Mouse (Mus musculus) neural tube, embryonic 15.5 days (tissue): ENCODE results near the gene Stard13. TPM values are rescaled to one million over a fixed set of nuclear protein-coding genes. Genes with fewer than 3 reads are reported as not detected.
A peak's percentile ranks its signal among the peaks of the same experiment; 100 is the strongest.

ENCODE experiments used
- ATAC-seq: fragments of 200-750 bp; cut with Nextera tagmentation; 2 replicates; pipeline ENCODE4 v1.8.0; 2017; ENCODE audit warnings: mild to moderate bottlenecking, moderate TSS enrichment, moderate library complexity; ENCODE audit not compliant: low FRiP score
- H3K27ac ChIP-seq: fragments of 300-500 bp; sonication (generic); replicated peaks from 2 replicates; pipeline ENCODE4 v1.5.1; 2015; ENCODE audit warnings: mild to moderate bottlenecking, inconsistent platforms
- H3K27me3 ChIP-seq: fragments of 300-500 bp; sonication (generic); replicated peaks from 2 replicates; pipeline ENCODE4 v1.6.1; 2015; ENCODE audit warnings: inconsistent platforms
- H3K36me3 ChIP-seq: fragments of 300-500 bp; sonication (generic); 2 replicates; pipeline ENCODE4 v1.6.1; 2015; ENCODE audit warnings: inconsistent platforms
- H3K4me1 ChIP-seq: fragments of 300-500 bp; sonication (generic); 2 replicates; pipeline ENCODE4 v1.6.1; 2015; ENCODE audit warnings: inconsistent platforms
- H3K4me2 ChIP-seq: fragments of 300-500 bp; sonication (generic); 2 replicates; pipeline ENCODE4 v1.6.1; 2015; ENCODE audit warnings: inconsistent platforms, mild to moderate bottlenecking, moderate library complexity
- H3K4me3 ChIP-seq: fragments of 300-500 bp; sonication (generic); replicated peaks from 2 replicates; pipeline ENCODE4 v1.5.1; 2015; ENCODE audit warnings: mild to moderate bottlenecking, inconsistent platforms
- H3K9ac ChIP-seq: fragments of 300-500 bp; sonication (generic); replicated peaks from 2 replicates; pipeline ENCODE4 v1.6.1; 2015; ENCODE audit warnings: mild to moderate bottlenecking, inconsistent platforms
- H3K9me3 ChIP-seq: fragments of 300-500 bp; sonication (generic); replicated peaks from 2 replicates; pipeline ENCODE4 v1.6.1; 2016; ENCODE audit warnings: inconsistent platforms
- WGBS: fragments of 180-500 bp; shearing (Covaris S2); methylation state at CpG from one replicate; pipeline ENCODE4 v1.1.7; 2015; ENCODE audit warnings: mixed read lengths; 5-methylcytosine and 5-hydroxymethylcytosine counted together
- polyA plus RNA-seq: library from polyadenylated mRNA; unstranded; fragments of >200 nt; fragmentation: Nextera tagmentation; extraction: Ambion mirVana; gene quantifications from 2 replicates; pipeline ENCODE4 v1.2.1, GENCODE M21; 2015

The Stard13 gene
- polyA plus RNA-seq: 5.9 and 6.0 TPM in 2 replicates

DNA sequence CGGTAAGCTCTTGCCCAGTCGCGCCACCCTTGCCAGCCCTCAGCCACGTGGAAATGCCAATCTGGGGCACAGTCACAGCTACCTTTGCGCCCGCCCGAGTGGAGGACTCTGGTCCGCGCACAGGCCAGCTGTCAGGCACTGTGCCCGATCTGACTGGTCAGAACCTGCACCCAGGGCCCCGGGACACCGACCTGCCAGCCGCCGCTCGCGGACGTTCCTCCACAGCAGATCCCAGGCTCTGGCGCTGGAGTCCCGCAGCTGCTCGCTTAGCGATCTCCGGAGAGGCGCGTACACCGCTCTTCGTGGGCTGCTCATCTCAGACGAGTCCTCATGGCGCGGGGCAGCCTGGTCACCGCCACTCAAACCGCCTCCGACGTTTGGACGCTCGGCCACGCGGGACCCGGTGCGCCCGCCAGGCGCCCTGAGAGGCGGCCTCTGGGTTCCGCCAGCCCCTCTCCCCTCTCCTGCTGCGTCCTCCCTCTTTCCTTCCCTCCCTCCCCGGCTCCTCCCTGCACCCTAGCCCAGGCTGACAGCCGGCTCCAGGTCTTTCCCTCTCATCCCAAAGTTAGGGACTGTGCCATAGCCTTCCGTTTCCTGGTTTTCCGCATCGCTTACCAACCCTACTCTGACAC, at the start of gene Stard13:
Gene Stard13 (minus strand): TSS at position 437 of the 632 bp plus-strand sequence.
- H3K27ac ChIP-seq: 0 out of 2 replicates have a peak within 1 kb of the TSS, but pooled peaks have one; percentile 33
- peak; percentile 70; the same call in 1 of the 2 replicates for ATAC-seq
- under 1% methylated on average over 47 of the region's 49 CpGs for WGBS

DNA sequence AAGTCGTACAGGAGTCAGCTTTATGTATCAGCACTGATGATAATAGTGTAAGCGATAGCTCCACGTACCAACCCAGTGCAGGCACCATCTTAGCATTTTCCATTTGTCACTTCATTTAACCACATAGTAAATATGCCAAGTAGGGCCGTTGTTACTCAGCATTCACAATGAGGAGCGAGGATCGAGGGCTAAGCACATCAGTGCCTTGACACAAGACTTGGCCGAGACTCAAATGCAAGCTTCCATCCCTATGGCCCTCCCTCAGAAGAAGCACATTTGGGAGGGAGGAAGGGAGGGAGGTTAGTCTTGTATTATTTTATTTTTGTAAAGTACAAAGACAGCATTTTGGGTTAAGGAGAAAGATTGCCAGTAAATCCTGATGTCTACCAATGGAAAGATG, 45.9 kb upstream of the Stard13 start:
- no peak overlapping the region for H3K27ac ChIP-seq
- no peaks in the 10 kb centered on the region for H3K36me3 ChIP-seq
- no peaks in the 10 kb centered on the region for H3K27me3 ChIP-seq
- H3K9me3 ChIP-seq: no peaks in the 10 kb centered on the region
- 55% methylated on average over 7 of the region's 7 CpGs for WGBS
- no peak overlapping the region for H3K4me3 ChIP-seq
- no peak for ATAC-seq
- H3K4me1 ChIP-seq: no peaks in the 10 kb centered on the region
- no peak overlapping the region for H3K4me2 ChIP-seq
- no peak overlapping the region for H3K9ac ChIP-seq

More for the DNA sequence above, at the start of gene Stard13:
- peak within 1 kb of the TSS; percentile 99 for H3K4me2 ChIP-seq
- peak within 1 kb of the TSS; percentile 58 for H3K4me3 ChIP-seq
- peaks cover 14% of the 10 kb centered on the region for H3K4me1 ChIP-seq
- H3K27me3 ChIP-seq: peaks cover 4% of the 10 kb centered on the region; the same call in 1 of the 2 replicates
- H3K9me3 ChIP-seq: no peaks in the 10 kb centered on the region
- peak within 1 kb of the TSS; percentile 67 for H3K9ac ChIP-seq
- H3K36me3 ChIP-seq: no peaks in the 10 kb centered on the region

DNA sequence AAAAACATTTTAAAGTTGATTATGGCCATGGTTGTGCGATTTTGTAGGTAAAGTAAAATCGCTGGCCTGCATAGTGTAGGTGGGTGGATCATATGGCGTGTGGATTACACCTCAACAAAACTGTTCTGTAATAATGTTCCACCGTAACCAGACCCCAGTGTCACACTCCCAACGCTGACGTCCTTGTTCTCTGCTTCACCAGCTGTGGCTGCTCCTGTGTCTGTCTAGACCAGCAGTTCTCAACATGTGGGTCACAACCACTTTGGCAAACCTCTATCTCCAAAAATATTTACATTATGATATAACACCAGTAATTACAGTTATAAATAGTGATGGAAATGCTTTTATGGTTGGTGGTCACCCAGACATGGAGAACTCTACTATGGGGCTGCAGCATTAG, 44.3 kb upstream of the Stard13 start:
- no peaks in the 10 kb centered on the region for H3K27me3 ChIP-seq
- no peaks in the 10 kb centered on the region for H3K36me3 ChIP-seq
- 92% methylated on average over 6 of the region's 6 CpGs for WGBS
- no peak overlapping the region for H3K4me2 ChIP-seq
- no peaks in the 10 kb centered on the region for H3K9me3 ChIP-seq
- H3K27ac ChIP-seq: no peak overlapping the region
- H3K4me1 ChIP-seq: no peaks in the 10 kb centered on the region
- H3K9ac ChIP-seq: no peak overlapping the region
- no peak overlapping the region for H3K4me3 ChIP-seq
- ATAC-seq: no peak

DNA sequence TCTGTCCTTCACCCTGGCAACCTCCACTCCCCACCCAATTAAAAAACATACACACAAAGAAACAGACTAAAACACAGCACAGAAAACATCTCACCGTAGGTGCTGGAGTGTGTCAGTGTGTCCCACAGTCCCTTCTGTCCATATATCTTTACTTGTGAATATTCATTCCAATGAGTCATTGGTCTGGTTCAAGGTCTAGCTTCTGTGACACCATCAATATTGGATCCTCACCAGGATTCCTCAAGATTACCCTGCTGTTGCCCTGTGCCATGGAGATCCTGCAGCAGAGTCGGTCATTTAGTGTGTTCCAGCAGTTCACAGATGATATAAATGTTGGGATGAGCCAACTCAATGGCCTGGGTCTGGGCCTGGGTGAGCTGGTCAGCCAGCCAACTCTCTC, 42.4 kb upstream of the Stard13 start:
- Histone ChIP-seq H3K4me1 (no peaks in the 10 kb centered on the region), H3K4me2 (no peak overlapping the region), H3K9ac (no peak overlapping the region), H3K27ac (no peak overlapping the region), H3K9me3 (no peaks in the 10 kb centered on the region), H3K27me3 (no peaks in the 10 kb centered on the region), H3K4me3 (no peak overlapping the region), H3K36me3 (no peaks in the 10 kb centered on the region)
- no peak for ATAC-seq
- 90% methylated on average over 2 of the region's 2 CpGs for WGBS

DNA sequence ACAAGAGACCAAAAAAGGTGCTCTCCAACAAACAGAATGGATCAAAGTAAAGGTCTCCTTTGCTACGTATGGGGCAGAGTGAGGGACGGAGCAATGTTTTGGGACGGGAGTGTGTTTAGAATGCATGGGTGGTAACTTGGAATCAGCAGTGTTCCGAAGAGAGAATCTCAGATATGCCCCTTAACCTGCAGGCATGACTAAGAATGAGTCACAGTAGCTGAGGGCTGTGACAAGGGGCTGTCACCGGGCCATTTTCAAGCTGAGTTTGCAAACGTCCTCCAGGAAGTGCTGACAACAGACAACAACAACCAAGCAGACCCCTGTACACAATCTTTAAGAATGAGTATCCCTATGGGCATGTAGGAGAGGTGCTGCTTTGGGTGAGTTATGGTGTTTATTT, 40.6 kb upstream of the Stard13 start:
- Histone ChIP-seq H3K4me1 (no peaks in the 10 kb centered on the region), H3K36me3 (no peaks in the 10 kb centered on the region), H3K27me3 (no peaks in the 10 kb centered on the region), H3K27ac (no peak overlapping the region), H3K4me2 (no peak overlapping the region), H3K9me3 (no peaks in the 10 kb centered on the region), H3K4me3 (no peak overlapping the region), H3K9ac (no peak overlapping the region)
- ATAC-seq: no peak
- 82% methylated on average over 6 of the region's 6 CpGs for WGBS

DNA sequence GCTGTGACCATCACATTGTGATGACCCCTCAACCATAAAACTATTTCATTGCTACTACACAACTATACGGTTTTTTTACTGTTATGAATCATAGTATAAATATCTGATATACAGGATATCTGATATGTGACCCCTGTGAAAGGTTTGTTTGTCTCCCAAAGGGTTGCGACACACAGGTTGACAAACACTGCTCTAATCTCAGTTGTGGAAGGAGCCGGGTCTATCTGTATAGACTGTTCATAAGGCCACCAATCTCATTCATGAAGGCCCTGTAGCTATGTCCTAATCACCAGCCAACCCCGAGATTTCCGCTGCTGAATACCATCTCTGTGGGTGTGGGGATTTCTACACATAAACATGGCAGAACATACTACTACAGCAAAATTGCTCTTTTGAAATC, 37.2 kb upstream of the Stard13 start:
- no peak overlapping the region for H3K9ac ChIP-seq
- no peak overlapping the region for H3K4me2 ChIP-seq
- H3K36me3 ChIP-seq: no peaks in the 10 kb centered on the region
- no peak overlapping the region for H3K4me3 ChIP-seq
- no peaks in the 10 kb centered on the region for H3K9me3 ChIP-seq
- no peak for ATAC-seq
- H3K4me1 ChIP-seq: no peaks in the 10 kb centered on the region
- WGBS: 97% methylated on average over 5 of the region's 5 CpGs
- no peaks in the 10 kb centered on the region for H3K27me3 ChIP-seq
- no peak overlapping the region for H3K27ac ChIP-seq

DNA sequence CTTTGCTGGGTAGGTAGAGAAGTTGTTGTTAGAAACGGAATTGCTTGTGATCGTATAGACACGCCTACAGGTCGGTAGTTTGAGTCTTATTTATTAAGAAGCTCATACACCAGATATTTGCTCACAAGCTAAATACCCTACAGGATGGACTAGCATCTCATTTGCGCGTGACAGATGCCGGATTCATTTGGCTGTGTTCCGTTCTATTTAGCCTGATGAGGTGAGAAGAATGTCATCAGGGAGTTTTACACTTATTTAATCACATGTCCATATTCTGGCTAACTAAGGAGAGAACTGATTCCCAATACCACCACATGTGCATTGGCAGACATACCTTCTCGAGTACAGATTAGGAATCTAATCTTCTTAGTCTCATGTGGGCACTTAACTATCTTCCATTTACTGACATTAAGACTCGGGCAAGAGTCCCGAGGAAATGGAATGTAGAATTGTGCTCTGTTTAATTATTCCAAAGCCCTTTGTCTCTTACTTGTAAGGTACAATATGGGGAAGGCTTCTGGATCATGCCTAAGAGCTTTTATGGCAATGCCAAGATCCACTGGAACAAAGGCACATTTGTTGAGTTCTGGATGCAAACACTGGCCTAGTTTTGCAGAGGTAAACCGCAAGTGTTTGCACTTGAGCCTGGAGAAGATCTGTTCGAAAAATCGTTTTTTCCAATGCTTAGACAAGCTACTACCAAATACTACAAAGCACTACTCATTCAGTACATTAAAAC, 33.4 kb upstream of the Stard13 start:
- Histone ChIP-seq H3K27me3 (no peaks in the 10 kb centered on the region), H3K27ac (peak overlapping the region; percentile 48; the same call in 1 of the 2 replicates), H3K9ac (no peak overlapping the region), H3K36me3 (no peaks in the 10 kb centered on the region), H3K9me3 (no peaks in the 10 kb centered on the region), H3K4me1 (no peaks in the 10 kb centered on the region), H3K4me2 (no peak overlapping the region), H3K4me3 (no peak overlapping the region)
- WGBS: 67% methylated on average over 14 of the region's 14 CpGs
- no peak for ATAC-seq

DNA sequence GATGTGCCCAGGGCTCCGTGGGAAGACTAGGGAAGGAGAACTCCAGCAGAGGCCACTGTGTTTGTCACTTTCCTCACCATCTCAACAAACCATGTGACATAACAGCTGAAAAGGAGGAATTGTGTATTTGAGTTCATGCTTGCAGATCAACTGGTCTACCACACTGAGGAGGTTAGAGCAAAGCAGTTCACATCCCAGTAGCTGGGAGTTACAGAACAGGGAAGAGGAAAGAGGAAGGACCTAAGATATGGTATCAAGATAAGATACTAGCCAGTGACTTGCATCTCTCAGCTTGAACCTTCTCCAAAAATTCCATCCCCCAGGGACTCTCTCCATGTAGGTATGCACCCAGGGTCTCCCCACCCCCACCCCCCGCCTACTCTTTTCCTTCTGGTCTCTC, 27.9 kb upstream of the Stard13 start:
- ATAC-seq: no peak
- 88% methylated on average over 2 of the region's 2 CpGs for WGBS

DNA sequence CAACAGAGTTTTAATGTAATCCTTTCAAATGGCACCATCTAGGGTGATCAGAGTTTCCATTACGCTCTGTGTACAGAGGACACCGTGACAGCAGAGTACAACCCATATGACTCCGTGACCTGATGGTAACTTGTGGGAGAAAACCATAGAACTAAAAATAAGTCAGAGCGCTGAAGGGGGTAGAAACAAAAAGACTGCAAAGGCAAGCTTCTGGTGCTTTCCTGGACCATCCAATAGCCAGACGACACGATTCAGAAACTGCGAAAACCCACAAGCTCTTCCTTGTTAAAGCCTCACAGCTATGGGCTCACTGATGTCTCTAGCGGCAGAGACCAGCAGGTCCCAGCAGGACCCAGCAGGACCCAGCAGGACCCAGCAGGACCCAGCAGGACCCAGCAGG, 18.6 kb upstream of the Stard13 start:
- 69% methylated on average over 8 of the region's 8 CpGs for WGBS
- H3K4me3 ChIP-seq: no peak overlapping the region
- H3K4me2 ChIP-seq: no peak overlapping the region

More for the DNA sequence above, 27.9 kb upstream of the Stard13 start:
- H3K4me2 ChIP-seq: no peak overlapping the region
- no peaks in the 10 kb centered on the region for H3K9me3 ChIP-seq
- H3K4me1 ChIP-seq: no peaks in the 10 kb centered on the region
- H3K36me3 ChIP-seq: no peaks in the 10 kb centered on the region
- no peaks in the 10 kb centered on the region for H3K27me3 ChIP-seq
- H3K9ac ChIP-seq: no peak overlapping the region
- H3K27ac ChIP-seq: no peak overlapping the region
- no peak overlapping the region for H3K4me3 ChIP-seq

DNA sequence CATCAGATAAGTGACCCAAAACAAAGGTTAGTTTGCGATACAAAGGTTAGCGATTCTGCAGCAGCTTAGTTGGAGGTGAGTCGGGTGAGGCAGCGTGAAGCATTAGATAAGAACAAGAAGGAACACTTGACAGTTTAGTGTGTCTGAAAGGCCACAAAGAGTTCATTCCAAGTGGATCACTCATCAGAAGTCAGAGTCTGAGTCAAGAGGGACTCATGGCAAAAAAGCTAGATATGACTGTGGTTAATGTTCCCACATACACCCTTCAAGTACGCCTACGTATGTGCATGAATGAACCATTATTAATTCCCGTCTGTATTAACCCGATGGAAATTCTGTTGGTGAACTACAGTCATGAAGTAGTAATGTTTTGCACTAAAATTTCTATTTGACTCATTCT, 18.0 kb upstream of the Stard13 start:
- Histone ChIP-seq H3K4me3 (no peak overlapping the region), H3K9me3 (no peaks in the 10 kb centered on the region), H3K4me1 (peaks cover 12% of the 10 kb centered on the region; the same call in 1 of the 2 replicates), H3K27ac (no peak overlapping the region), H3K36me3 (no peaks in the 10 kb centered on the region), H3K27me3 (no peaks in the 10 kb centered on the region), H3K9ac (no peak overlapping the region), H3K4me2 (no peak overlapping the region)
- WGBS: 89% methylated on average over 8 of the region's 8 CpGs
- ATAC-seq: no peak

More for the DNA sequence above, 18.6 kb upstream of the Stard13 start:
- Histone ChIP-seq H3K9me3 (no peaks in the 10 kb centered on the region), H3K27ac (no peak overlapping the region), H3K4me1 (peaks cover 9% of the 10 kb centered on the region; the same call in 1 of the 2 replicates), H3K36me3 (no peaks in the 10 kb centered on the region), H3K27me3 (no peaks in the 10 kb centered on the region), H3K9ac (no peak overlapping the region)
- no peak for ATAC-seq

DNA sequence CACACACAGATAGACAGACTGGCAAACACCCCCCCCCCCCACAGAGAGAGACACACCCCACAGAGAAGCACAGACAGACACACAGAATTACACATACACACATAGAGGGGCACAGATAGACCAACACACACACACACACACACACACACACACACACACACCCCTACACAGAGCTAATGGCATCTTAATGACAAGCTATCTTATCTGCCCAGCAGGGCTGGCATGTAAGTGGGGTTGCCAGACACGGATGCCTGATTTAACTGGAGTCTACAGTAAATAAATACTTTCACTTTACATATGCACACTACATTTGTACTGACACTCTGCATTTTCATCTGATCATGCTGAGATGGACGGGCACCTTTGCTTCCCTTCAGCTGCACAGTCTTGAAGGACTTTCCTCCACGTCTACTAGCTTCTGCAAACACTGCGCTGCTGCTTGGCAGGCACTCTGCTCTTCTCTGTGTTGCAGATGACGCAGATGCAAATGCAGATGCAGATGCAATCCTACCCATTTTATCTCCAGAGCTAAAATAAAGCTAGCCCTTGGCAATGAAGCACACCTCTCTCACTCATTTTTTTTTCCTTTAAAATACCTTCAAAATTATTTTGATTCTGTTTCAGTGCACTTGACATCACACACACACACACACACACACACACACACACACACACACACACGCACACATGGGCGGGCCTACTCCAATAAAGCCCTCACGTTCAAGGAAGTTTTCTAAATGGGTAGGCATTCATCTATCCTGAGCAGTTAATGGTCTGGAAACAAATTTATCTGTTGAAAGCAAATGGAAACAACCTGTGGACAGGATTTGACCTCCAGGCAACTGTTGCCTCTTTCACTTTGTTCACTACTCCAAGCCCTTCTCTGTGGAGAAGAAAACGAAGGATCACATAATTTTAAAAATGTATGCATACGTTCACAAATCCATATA, 15.3 kb upstream of the Stard13 start:
- no peaks in the 10 kb centered on the region for H3K9me3 ChIP-seq
- H3K36me3 ChIP-seq: no peaks in the 10 kb centered on the region
- H3K4me1 ChIP-seq: peaks cover 12% of the 10 kb centered on the region; the same call in 1 of the 2 replicates
- ATAC-seq: no peak
- H3K4me2 ChIP-seq: no peak overlapping the region
- 28% methylated on average over 10 of the region's 10 CpGs for WGBS
- H3K27me3 ChIP-seq: no peaks in the 10 kb centered on the region
- H3K4me3 ChIP-seq: no peak overlapping the region
- H3K9ac ChIP-seq: no peak overlapping the region; the same call in 1 of the 2 replicates
- H3K27ac ChIP-seq: no peak overlapping the region; the same call in 1 of the 2 replicates
